Mouse (Mus musculus): Measurements from ENCODE around the gene Nthl1. TPM values are rescaled to one million over a fixed set of nuclear protein-coding genes. Genes with fewer than 3 reads are reported as not detected.
"Not testable (repeated sequence)": the region's sequence is repeated elsewhere in the genome, so short reads cannot be mapped to it uniquely, and the experiment has no call there.

The Nthl1 gene
- polyA plus RNA-seq, 1 experiment from 2014 or later, result 14.9 TPM

DNA sequence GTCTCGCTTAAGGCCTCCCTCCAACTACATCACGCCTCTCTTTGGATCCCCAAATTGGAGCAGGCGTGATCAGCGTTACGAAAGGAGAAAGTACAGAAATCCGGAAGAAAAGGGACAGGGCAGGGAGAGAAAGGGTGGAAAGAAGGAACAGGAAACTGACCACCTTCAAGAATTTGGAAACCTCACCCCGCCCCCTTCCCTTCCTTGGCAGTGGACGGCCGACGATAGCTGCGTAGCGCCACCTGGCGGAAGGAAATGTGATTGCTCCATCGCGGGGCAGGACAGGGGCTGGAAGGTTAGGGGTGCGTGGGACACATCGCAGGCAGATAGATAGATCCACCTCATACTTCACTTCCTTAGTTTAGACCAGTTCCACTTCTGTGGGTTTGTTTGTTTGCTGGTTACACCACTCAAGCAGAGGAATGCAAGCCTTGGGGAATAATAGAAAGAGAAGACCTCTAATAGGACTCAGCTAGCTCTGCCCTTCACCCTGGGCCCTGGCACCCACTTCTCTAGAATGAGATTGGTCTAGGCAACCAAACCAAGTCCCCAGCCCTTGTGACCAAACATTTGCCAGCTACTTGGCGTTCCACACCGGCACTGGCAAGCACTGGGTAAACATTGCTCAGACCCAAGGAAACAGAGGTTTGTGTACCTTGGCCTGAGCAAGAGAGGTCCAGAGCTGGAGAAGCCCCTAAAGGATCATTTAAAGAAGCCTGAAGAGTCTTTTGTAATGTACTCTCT is 21.7 kb downstream of the Nthl1 start:
- 0 out of 2 replicates have a peak, but pooled peaks have one; percentile 64 for ATAC-seq (ENCODE audit: low FRiP score, low read depth)
- Histone ChIP-seq H3K9me3 (no peaks in the 10 kb centered on the region), H3K4me1 (peaks cover 32% of the 10 kb centered on the region), H3K36me3 (no peaks in the 10 kb centered on the region), H3K4me2 (replicated peaks) (peak overlapping the region; percentile 46), H3K4me3 (peak overlapping the region; percentile 16; the same call in 1 of the 2 replicates), H3K27me3 (peaks cover 72% of the 10 kb centered on the region), H3K9ac (replicated peaks) (0 out of 2 replicates have a peak overlapping the region, but pooled peaks have one; percentile 21), H3K27ac (replicated peaks) (no peak overlapping the region)
- WGBS, result 6% methylated on average over 19 of the region's 19 CpGs

DNA sequence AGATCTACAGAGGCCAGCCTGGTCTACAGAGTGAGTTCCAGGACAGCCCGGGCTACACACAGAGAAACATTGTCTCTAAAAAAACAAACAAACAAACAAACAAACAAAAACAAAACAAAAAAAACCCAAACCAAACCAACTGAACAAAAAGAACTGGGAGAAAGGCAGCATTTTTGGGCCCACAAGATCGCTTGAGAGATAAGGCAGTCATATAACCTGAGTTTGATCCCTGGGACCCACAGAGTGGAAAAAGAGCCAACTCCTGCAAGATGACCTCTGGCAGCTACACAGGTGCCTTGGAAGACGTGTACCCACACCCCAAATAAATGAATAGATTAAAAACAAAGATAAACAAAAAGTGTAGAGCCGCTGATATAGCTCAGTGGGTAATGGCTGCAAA is 22.5 kb downstream of the Nthl1 start:
- H3K27ac ChIP-seq (replicated peaks), result no peak overlapping the region
- H3K9me3 ChIP-seq, result no peaks in the 10 kb centered on the region
- no peaks in the 10 kb centered on the region for H3K36me3 ChIP-seq
- ATAC-seq (ENCODE audit: low FRiP score, low read depth), result no peak
- H3K27me3 ChIP-seq, result peaks cover 72% of the 10 kb centered on the region
- no peak overlapping the region for H3K4me3 ChIP-seq
- 84% methylated on average over 4 of the region's 4 CpGs for WGBS
- peaks cover 24% of the 10 kb centered on the region for H3K4me1 ChIP-seq
- no peak overlapping the region for H3K9ac ChIP-seq (replicated peaks)
- no peak overlapping the region for H3K4me2 ChIP-seq (replicated peaks)

DNA sequence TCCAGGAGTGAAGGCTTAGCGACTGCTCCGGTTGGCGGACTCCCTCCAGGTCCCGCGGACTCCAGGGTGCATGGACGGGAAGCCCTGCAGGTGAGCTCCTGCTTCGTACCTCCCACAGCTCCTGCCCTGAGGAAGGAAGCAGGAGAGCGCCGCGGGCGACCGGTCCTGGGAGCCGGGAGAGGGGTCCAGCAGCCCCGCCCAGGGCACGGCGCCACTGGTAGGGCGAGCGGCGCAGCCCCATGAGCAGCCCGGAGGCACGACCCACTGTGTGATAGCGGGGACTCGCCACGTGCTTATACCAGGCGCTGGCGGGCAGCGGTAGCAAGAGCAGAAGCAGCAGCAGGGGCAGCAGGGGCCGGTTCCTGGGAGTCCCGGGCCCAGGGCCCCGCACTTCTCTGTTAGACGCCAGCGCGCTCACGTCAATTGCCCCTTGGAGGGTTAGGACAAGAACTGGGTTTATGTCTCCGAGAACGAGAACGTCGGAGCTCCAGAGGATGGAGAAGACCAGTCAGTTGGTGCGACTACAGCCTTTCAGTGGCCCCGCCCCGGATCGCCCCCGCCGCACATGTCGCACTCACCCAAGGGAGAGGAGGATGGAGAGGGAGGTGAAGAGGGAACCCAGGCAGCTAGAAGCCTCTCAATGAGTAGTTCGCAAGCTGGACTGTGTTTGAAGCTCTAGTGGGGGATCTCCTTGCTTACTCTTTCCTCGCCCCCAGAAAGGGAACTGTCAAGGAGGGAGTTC is 25.7 kb downstream of the Nthl1 start, which contains the start of gene Npw:
Gene Npw, minus strand, starts transcription at position 441 of the 742 bp plus-strand sequence.
- Histone ChIP-seq H3K36me3 (no peaks in the 10 kb centered on the region), H3K4me3 (peak within 1 kb of the TSS; percentile 39), H3K27me3 (peaks cover 53% of the 10 kb centered on the region), H3K4me2 (replicated peaks) (peak within 1 kb of the TSS; percentile 67), H3K4me1 (peaks cover 16% of the 10 kb centered on the region), H3K9me3 (no peaks in the 10 kb centered on the region), H3K9ac (replicated peaks) (peak within 1 kb of the TSS; percentile 54), H3K27ac (replicated peaks) (no peak within 1 kb of the TSS)
- 1% methylated on average over 47 of the region's 47 CpGs for WGBS
- peak; percentile 41; the same call in 1 of the 2 replicates for ATAC-seq (ENCODE audit: low FRiP score, low read depth)

DNA sequence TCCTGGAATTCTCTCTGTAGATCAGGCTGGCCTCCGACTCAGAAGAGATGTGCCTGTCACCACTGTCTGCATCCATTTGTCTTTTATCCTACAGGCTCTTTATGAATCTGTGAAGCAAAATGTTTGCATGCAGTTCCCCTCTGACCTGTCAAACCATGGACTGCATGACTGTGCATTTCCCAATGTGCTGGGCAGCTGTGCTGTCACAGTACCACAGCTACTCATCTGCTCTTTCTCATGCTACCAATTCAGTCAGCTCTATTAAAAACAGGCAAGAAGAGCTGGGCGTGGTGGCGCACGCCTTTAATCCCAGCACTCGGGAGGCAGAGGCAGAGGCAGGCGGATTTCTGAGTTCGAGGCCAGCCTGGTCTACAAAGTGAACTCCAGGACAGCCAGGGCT is 34.5 kb downstream of the Nthl1 start:
- 67% methylated on average over 7 of the region's 7 CpGs for WGBS

GRCm38 (mm10) chr17:24667416-24667815 is 34.9 kb downstream of the Nthl1 start:
- Histone ChIP-seq H3K9me3 (no peaks in the 10 kb centered on the region), H3K4me2 (replicated peaks) (no peak overlapping the region), H3K27ac (replicated peaks) (no peak overlapping the region), H3K4me1 (peaks cover 31% of the 10 kb centered on the region), H3K9ac (replicated peaks) (no peak overlapping the region), H3K36me3 (no peaks in the 10 kb centered on the region), H3K27me3 (no peaks in the 10 kb centered on the region), H3K4me3 (no peak overlapping the region)
- WGBS, result 38% methylated on average over 6 of the region's 6 CpGs
- no peak for ATAC-seq (ENCODE audit: low FRiP score, low read depth)

More for the DNA sequence above, 34.5 kb downstream of the Nthl1 start:
- not testable (repeated sequence) for H3K9ac ChIP-seq (replicated peaks); H3K27me3 ChIP-seq; ATAC-seq (ENCODE audit: low FRiP score, low read depth); H3K9me3 ChIP-seq; H3K27ac ChIP-seq (replicated peaks); H3K4me3 ChIP-seq; H3K36me3 ChIP-seq; H3K4me2 ChIP-seq (replicated peaks)
- H3K4me1 ChIP-seq, result peaks cover 27% of the 10 kb centered on the region

DNA sequence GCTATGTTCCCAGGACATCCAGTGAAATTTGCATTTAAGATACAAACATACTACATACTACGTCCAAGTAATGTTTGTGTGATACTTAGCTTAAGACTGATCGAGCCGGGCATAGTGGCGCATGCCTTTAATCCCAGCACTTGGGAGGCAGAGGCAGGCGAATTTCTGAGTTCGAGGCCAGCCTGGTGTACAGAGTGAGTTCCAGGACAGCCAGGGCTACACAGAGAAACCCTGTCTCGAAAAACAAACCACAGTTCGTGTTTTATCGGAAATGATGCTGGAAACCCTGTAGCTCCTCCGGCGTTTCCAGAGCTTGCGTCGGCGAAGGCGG is 36.7 kb downstream of the Nthl1 start:
- not testable (repeated sequence) for H3K27me3 ChIP-seq, H3K36me3 ChIP-seq, H3K9me3 ChIP-seq
- peak overlapping the region; percentile 68 for H3K27ac ChIP-seq (replicated peaks)
- H3K4me2 ChIP-seq (replicated peaks), result peak overlapping the region; percentile 86
- peaks cover 31% of the 10 kb centered on the region for H3K4me1 ChIP-seq
- peak overlapping the region; percentile 96 for H3K9ac ChIP-seq (replicated peaks)
- peak; percentile 55 for ATAC-seq (ENCODE audit: low FRiP score, low read depth)
- WGBS, result 12% methylated on average over 15 of the region's 15 CpGs
- H3K4me3 ChIP-seq, result peak overlapping the region; percentile 98

DNA sequence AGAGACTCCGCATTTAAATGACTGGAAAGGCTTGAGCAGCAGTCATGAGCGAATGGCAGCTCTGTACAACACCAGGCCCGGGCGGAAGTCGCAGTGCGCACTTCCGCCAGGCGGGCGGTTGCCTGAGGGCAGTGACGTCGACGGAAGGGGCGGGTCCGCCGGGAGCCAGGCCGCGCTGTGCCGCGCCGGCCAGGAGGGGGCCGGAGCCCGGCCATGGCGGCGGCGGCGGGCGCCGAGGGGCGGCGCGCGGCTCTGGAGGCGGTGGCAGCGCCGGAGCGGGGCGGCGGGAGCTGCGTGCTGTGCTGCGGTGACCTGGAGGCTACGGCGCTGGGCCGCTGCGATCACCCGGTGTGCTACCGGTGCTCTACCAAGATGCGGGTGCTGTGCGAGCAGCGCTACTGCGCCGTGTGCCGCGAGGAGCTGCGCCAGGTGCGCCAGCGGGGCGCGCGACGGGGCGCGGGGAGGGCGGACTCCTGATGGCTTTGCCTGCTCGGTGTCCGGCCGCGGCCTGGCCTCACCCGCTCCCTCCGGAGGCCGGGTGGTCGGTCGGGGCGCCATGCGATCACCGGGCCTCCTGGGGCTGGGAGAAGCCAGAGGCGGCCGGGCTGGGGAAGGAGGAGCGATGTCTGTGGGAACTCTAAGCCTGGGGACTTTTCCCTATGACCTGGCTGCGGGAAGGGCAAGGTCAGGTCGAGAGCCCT is 37.2 kb downstream of the Nthl1 start, which contains the start of gene Zfp598:
Gene Zfp598, plus strand, starts transcription at position 143 of the 701 bp plus-strand sequence.
- Histone ChIP-seq H3K4me1 (peaks cover 31% of the 10 kb centered on the region), H3K36me3 (0 out of 2 replicates have a peak, but pooled peaks cover 8% of the 10 kb centered on the region), H3K27me3 (no peaks in the 10 kb centered on the region), H3K4me2 (replicated peaks) (peak within 1 kb of the TSS; percentile 86), H3K9ac (replicated peaks) (peak within 1 kb of the TSS; percentile 96), H3K27ac (replicated peaks) (peak within 1 kb of the TSS; percentile 84), H3K9me3 (no peaks in the 10 kb centered on the region), H3K4me3 (peak within 1 kb of the TSS; percentile 98)
- under 1% methylated on average over 79 of the region's 80 CpGs for WGBS
- ATAC-seq (ENCODE audit: low FRiP score, low read depth), result peak; percentile 97

- H3K27ac ChIP-seq (replicated peaks), result peak overlapping the region; percentile 84; the same call in 1 of the 2 replicates
Observed at GRCm38 (mm10) chr17:24670246-24670844, 37.9 kb downstream of the Nthl1 start.

DNA sequence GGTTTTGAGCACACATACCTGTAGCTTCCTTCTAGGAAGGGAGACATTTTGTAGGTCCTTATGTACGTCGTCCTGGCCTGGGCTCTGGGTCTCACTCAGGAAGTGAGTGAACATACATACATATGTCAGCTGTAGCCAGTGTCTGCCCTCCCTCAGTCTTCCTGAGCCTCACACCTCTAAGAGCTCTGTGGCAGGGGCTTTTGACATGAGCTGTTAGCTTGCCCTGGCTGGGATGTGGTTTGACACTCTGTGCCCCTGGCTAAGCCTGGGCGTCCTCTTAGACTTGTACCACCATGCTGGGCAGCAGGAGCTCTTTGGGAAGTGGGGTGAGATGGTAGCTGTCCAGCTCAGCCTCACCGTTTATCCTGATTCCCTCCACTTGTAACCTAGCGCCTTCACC is 38.9 kb downstream of the Nthl1 start:
- Histone ChIP-seq H3K36me3 (0 out of 2 replicates have a peak, but pooled peaks cover 9% of the 10 kb centered on the region), H3K27me3 (no peaks in the 10 kb centered on the region), H3K4me2 (replicated peaks) (peak overlapping the region; percentile 86), H3K9ac (replicated peaks) (peak overlapping the region; percentile 39), H3K4me3 (no peak overlapping the region), H3K27ac (replicated peaks) (no peak overlapping the region), H3K4me1 (peaks cover 31% of the 10 kb centered on the region), H3K9me3 (no peaks in the 10 kb centered on the region)
- ATAC-seq (ENCODE audit: low FRiP score, low read depth), result no peak
- whole genome bisulfite sequencing, result 72% methylated on average over 5 of the region's 5 CpGs

More at GRCm38 (mm10) chr17:24670246-24670844, 37.9 kb downstream of the Nthl1 start:
- Histone ChIP-seq H3K27me3 (no peaks in the 10 kb centered on the region), H3K4me1 (peaks cover 31% of the 10 kb centered on the region), H3K9ac (replicated peaks) (peak overlapping the region; percentile 96), H3K9me3 (no peaks in the 10 kb centered on the region), H3K4me2 (replicated peaks) (peak overlapping the region; percentile 86), H3K36me3 (0 out of 2 replicates have a peak, but pooled peaks cover 8% of the 10 kb centered on the region), H3K4me3 (peak overlapping the region; percentile 98)
- 14% methylated on average over 8 of the region's 8 CpGs for WGBS
- ATAC-seq (ENCODE audit: low FRiP score, low read depth), result no peak

DNA sequence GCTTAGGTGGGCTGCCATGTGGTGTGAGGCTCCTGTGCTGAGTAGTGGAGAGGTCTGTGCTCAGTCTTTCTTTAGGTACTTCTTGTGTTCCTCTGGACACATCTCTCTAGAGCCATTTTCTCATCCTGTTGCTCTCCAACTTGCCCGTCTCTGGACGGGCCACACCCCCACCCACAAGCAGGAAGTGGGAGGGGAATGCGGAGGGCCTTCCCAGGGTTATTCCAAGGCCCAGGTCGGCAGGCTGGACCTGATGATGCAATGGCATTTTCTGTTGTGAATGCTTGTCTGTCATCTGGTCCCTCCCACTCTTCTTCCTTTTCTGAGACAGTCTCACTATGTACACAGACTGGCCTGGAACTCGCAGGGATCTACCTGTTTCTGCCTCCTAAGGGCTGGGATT is 39.7 kb downstream of the Nthl1 start:
- 45% methylated on average over 5 of the region's 5 CpGs for WGBS
- no peaks in the 10 kb centered on the region for H3K27me3 ChIP-seq
- H3K9me3 ChIP-seq, result no peaks in the 10 kb centered on the region
- peaks cover 17% of the 10 kb centered on the region for H3K36me3 ChIP-seq
- H3K9ac ChIP-seq (replicated peaks), result no peak overlapping the region
- ATAC-seq (ENCODE audit: low FRiP score, low read depth), result no peak
- H3K4me3 ChIP-seq, result no peak overlapping the region
- peak overlapping the region; percentile 19; the same call in 1 of the 2 replicates for H3K4me2 ChIP-seq (replicated peaks)
- no peak overlapping the region for H3K27ac ChIP-seq (replicated peaks)
- H3K4me1 ChIP-seq, result peaks cover 31% of the 10 kb centered on the region

DNA sequence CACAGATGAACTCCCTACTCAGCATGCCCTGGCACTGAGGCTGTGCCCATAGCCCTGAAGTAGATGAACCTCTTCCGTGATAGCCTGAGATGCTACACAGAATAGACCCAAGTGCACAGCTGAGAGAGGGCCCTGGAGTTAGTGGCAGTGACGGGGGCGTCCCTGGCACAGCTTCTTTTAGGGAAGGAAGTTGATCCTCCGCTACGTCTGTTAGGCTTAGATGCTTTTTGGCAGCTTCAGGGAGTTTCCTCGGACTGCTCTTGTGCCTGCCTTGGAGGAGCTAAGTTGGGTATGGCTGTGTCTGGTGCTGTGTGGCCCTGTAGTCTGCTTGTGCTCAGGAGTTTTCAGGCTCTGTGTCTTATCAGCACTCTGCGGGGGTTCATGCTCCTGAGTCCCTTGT is 41.8 kb downstream of the Nthl1 start:
- Histone ChIP-seq H3K4me1 (peaks cover 24% of the 10 kb centered on the region), H3K9ac (replicated peaks) (no peak overlapping the region), H3K27ac (replicated peaks) (no peak overlapping the region), H3K4me2 (replicated peaks) (no peak overlapping the region), H3K4me3 (no peak overlapping the region), H3K9me3 (no peaks in the 10 kb centered on the region), H3K27me3 (no peaks in the 10 kb centered on the region), H3K36me3 (peaks cover 38% of the 10 kb centered on the region)
- ATAC-seq (ENCODE audit: low FRiP score, low read depth), result no peak
- 89% methylated on average over 7 of the region's 7 CpGs for WGBS

All from midbrain, embryonic 12.5 days (tissue).